Mouse (Mus musculus): ENCODE results near the gene Tnfsf11.

Tnfsf11 gene

DNA sequence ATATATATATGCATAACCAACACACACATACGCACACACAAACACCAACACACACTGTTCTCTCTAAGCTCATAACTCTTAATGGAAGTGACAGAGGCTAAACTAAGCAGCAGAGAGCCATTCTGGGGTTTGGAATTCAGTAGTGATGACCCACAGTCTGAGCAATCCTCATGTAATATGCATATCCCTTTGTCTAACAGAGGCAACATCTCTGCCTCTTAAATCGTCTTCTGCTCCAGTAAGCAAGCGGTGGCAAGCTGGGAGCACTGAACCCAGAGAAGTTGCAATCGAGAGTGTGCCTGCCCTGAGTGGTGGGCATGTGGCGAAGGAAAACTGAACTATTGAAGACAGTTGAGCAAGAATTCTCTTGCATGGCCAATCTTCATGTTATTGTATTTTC, 61.2 kb downstream of the Tnfsf11 start:
- H3K36me3 ChIP-seq (ENCODE audit: insufficient read depth, low read length): no peaks in the 10 kb centered on the region
- H3K4me3 ChIP-seq (replicated peaks; ENCODE audit: low read length): no peak overlapping the region
- H3K9me3 ChIP-seq (ENCODE audit: low read length): no peaks in the 10 kb centered on the region
- peaks cover 3% of the 10 kb centered on the region; the same call in 1 of the 2 replicates for H3K27me3 ChIP-seq (ENCODE audit: insufficient read depth, low read length)
- peaks cover 8% of the 10 kb centered on the region for H3K4me1 ChIP-seq (replicated peaks; ENCODE audit: low read depth, low read length)
- no peak for TF ChIP-seq NANOG (IDR thresholded peaks at IDR 0.05; ENCODE audit: borderline replicate concordance, low read length)
- TF ChIP-seq POU5F1 (IDR thresholded peaks at IDR 0.05; ENCODE audit: borderline replicate concordance, low read length): no peak
- TF ChIP-seq CTCF (conservative IDR thresholded peaks at IDR 0.05; ENCODE audit: low read length): no peak

DNA sequence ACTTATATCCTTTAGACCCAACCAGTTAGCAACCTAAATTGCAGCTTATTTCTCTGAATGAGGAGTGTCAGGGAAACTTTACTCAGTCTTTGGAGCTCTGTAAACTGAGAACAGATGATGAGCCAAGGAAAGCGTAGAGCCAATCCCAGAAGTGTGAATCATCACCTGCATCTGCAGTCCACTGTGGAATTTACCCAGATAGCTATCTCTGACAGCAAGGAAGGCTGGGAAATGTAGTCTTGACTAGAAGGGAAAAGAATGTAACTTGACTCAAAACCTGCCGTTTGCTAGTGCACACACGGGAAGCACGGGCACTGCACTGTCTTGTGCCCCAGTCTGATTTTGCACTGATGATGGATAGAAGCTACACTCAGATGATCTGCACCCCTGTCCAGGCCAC, 63.0 kb downstream of the Tnfsf11 start:
- H3K4me3 ChIP-seq (replicated peaks; ENCODE audit: low read length): no peak overlapping the region
- peaks cover 2% of the 10 kb centered on the region; the same call in 1 of the 2 replicates for H3K27me3 ChIP-seq (ENCODE audit: insufficient read depth, low read length)
- H3K36me3 ChIP-seq (ENCODE audit: insufficient read depth, low read length): no peaks in the 10 kb centered on the region
- no peaks in the 10 kb centered on the region for H3K9me3 ChIP-seq (ENCODE audit: low read length)
- TF ChIP-seq CTCF (conservative IDR thresholded peaks at IDR 0.05; ENCODE audit: low read length) (no peak), NANOG (IDR thresholded peaks at IDR 0.05; ENCODE audit: borderline replicate concordance, low read length) (no peak), POU5F1 (IDR thresholded peaks at IDR 0.05; ENCODE audit: borderline replicate concordance, low read length) (no peak)
- H3K4me1 ChIP-seq (replicated peaks; ENCODE audit: low read depth, low read length): peaks cover 14% of the 10 kb centered on the region

DNA sequence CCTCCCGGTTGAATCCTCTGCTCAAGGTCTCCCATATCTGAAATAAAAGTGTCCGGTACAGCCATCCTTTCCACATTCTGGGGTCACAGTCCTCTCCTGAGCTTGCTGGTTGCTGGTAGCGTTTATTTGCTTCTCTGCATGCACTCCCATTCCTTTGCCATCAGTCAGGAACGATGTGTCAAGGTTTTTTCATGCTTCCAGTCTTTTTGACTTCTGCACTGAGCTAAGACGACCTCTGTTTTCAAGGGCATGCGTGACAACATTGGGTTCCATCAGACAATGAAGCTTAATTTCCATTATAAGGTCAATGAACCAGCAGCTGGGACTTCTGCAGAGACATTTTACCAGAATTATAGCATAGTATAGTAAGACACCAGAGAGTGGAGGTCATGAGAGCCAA, 68.5 kb downstream of the Tnfsf11 start:
- TF ChIP-seq CTCF (conservative IDR thresholded peaks at IDR 0.05; ENCODE audit: low read length) (no peak), POU5F1 (IDR thresholded peaks at IDR 0.05; ENCODE audit: borderline replicate concordance, low read length) (no peak), NANOG (IDR thresholded peaks at IDR 0.05; ENCODE audit: borderline replicate concordance, low read length) (no peak)
- no peaks in the 10 kb centered on the region for H3K36me3 ChIP-seq (ENCODE audit: insufficient read depth, low read length)

DNA sequence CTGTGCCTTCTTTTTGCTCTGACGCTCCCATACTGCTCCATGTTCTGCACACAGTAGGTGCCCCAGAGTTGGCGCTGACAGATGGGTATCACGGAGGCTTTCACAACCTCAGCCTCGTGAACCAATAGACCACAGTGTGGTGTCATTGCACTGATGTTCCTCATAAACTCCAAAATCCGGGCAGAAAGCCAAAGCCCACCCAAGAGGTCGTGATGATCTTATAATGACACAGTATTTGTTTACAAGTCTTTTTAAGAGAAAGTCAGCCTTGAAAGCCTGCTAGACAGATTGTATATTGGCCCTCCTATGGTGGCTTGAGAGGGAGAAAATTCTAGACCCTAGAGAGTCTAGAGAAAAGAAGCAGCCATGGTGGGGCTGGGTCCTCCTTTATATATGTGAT, 70.6 kb downstream of the Tnfsf11 start:
- Histone ChIP-seq H3K4me3 (replicated peaks; ENCODE audit: low read length) (no peak overlapping the region), H3K27me3 (ENCODE audit: insufficient read depth, low read length) (no peaks in the 10 kb centered on the region), H3K4me1 (replicated peaks; ENCODE audit: low read depth, low read length) (peaks cover 15% of the 10 kb centered on the region), H3K9me3 (ENCODE audit: low read length) (no peaks in the 10 kb centered on the region), H3K36me3 (ENCODE audit: insufficient read depth, low read length) (no peaks in the 10 kb centered on the region)
- TF ChIP-seq NANOG (IDR thresholded peaks at IDR 0.05; ENCODE audit: borderline replicate concordance, low read length) (no peak), CTCF (conservative IDR thresholded peaks at IDR 0.05; ENCODE audit: low read length) (no peak), POU5F1 (IDR thresholded peaks at IDR 0.05; ENCODE audit: borderline replicate concordance, low read length) (no peak)

More for the DNA sequence above, 68.5 kb downstream of the Tnfsf11 start:
- H3K4me1 ChIP-seq (replicated peaks; ENCODE audit: low read depth, low read length): peaks cover 17% of the 10 kb centered on the region
- no peak overlapping the region for H3K4me3 ChIP-seq (replicated peaks; ENCODE audit: low read length)
- H3K27me3 ChIP-seq (ENCODE audit: insufficient read depth, low read length): no peaks in the 10 kb centered on the region
- no peaks in the 10 kb centered on the region for H3K9me3 ChIP-seq (ENCODE audit: low read length)

DNA sequence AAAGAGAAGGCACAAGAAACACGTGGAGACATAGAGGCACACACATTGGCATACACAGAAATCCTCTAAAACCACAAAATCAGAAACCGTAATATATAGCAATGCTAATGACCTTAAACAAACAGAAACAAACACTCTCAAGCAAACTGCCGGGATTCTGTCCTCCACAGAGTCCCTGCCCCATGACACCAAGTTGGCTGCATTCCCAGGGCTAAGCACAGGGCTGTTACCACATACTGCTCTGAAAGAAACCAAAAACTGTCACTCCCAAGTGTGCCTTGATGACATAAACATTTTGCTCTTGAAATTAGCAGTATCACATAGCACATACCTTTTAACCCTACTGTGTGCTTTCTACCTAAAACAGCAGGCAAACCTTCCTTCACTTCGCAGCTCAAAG, 71.7 kb downstream of the Tnfsf11 start:
- Histone ChIP-seq H3K4me3 (replicated peaks; ENCODE audit: low read length) (no peak overlapping the region), H3K27me3 (ENCODE audit: insufficient read depth, low read length) (no peaks in the 10 kb centered on the region), H3K4me1 (replicated peaks; ENCODE audit: low read depth, low read length) (peaks cover 4% of the 10 kb centered on the region; the same call in 1 of the 2 replicates), H3K9me3 (ENCODE audit: low read length) (no peaks in the 10 kb centered on the region), H3K36me3 (ENCODE audit: insufficient read depth, low read length) (no peaks in the 10 kb centered on the region)
- TF ChIP-seq POU5F1 (IDR thresholded peaks at IDR 0.05; ENCODE audit: borderline replicate concordance, low read length) (no peak), CTCF (conservative IDR thresholded peaks at IDR 0.05; ENCODE audit: low read length) (no peak), NANOG (IDR thresholded peaks at IDR 0.05; ENCODE audit: borderline replicate concordance, low read length) (no peak)

DNA sequence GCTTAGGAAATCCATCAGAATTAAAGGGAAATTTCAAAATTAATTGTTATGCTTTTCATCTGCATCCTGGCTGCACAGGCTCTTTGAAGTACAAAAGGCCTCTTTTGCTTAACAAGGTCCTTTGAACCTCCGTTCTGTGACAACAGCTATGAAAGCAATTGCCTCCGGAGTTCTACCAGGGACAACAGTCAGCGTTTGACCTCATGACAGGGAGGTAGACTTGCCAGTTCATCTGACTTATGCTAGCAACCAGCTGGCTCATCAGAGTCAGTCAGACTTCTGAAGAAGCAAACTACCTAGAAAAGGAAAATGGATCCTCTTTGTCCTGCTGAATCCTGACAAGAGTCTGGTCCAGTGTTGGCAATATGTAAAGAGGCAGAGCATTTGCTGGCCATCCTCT, 72.5 kb downstream of the Tnfsf11 start:
- H3K27me3 ChIP-seq (ENCODE audit: insufficient read depth, low read length): no peaks in the 10 kb centered on the region
- H3K36me3 ChIP-seq (ENCODE audit: insufficient read depth, low read length): no peaks in the 10 kb centered on the region
- TF ChIP-seq NANOG (IDR thresholded peaks at IDR 0.05; ENCODE audit: borderline replicate concordance, low read length) (no peak), POU5F1 (IDR thresholded peaks at IDR 0.05; ENCODE audit: borderline replicate concordance, low read length) (no peak), CTCF (conservative IDR thresholded peaks at IDR 0.05; ENCODE audit: low read length) (no peak)
- H3K4me1 ChIP-seq (replicated peaks; ENCODE audit: low read depth, low read length): peaks cover 3% of the 10 kb centered on the region; the same call in 1 of the 2 replicates
- H3K4me3 ChIP-seq (replicated peaks; ENCODE audit: low read length): no peak overlapping the region
- no peaks in the 10 kb centered on the region for H3K9me3 ChIP-seq (ENCODE audit: low read length)

DNA sequence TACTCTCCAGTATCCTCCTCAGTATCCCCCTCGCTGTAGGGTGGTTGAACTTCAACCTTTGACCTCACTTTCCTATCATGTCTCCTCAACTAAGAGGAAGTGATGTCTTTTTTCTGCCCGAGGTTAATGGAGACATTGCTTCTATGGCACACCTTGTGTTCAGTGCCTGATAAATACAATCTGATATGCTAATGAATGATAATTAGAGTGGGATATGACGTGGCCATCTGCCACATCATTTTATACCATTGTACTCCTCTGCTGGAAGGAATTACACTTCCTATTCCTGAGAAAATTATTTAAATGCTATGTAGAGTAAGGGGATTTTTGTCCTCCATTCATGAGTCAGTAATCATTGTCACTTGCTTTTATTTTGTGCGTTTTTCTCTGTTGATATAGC, 78.8 kb downstream of the Tnfsf11 start:
- no peaks in the 10 kb centered on the region for H3K9me3 ChIP-seq (ENCODE audit: low read length)
- H3K36me3 ChIP-seq (ENCODE audit: insufficient read depth, low read length): no peaks in the 10 kb centered on the region
- no peaks in the 10 kb centered on the region for H3K4me1 ChIP-seq (replicated peaks; ENCODE audit: low read depth, low read length)
- no peak for TF ChIP-seq NANOG (IDR thresholded peaks at IDR 0.05; ENCODE audit: borderline replicate concordance, low read length)
- no peak for TF ChIP-seq POU5F1 (IDR thresholded peaks at IDR 0.05; ENCODE audit: borderline replicate concordance, low read length)
- no peak for TF ChIP-seq CTCF (conservative IDR thresholded peaks at IDR 0.05; ENCODE audit: low read length)
- no peaks in the 10 kb centered on the region for H3K27me3 ChIP-seq (ENCODE audit: insufficient read depth, low read length)
- no peak overlapping the region for H3K4me3 ChIP-seq (replicated peaks; ENCODE audit: low read length)
